Mouse (Mus musculus) gastrocnemius, adult 18-20 months (tissue): ENCODE data around the gene Disp2. TPM values are rescaled to one million over a fixed set of nuclear protein-coding genes. Genes with fewer than 3 reads are reported as not detected.

Source experiments
- DNase-seq: peaks from one replicate; pipeline ENCODE4 v3.0.0; 2021; ENCODE audit warnings: low spot score
- long read RNA-seq, 2 experiments: library from polyadenylated mRNA; stranded (forward); transcript quantifications; one replicate each; pipeline ENCODE4 v2.0.0; 2021
- total RNA-seq, 2 experiments: library from RNA; stranded (reverse); gene quantifications; 2 replicates each; pipeline ENCODE4 v1.2.3; 2021

Gene Disp2
- under 1 TPM in 1 of 2 experiments, not detected in 1; 0.02 TPM for total RNA-seq
- long read RNA-seq, experiment 1 = 0 reads
- long read RNA-seq, experiment 2 = 0 reads

- peak; percentile 91 for DNase-seq
These were observed at the start of gene Disp2 for GRCm38 (mm10) chr2:118779504-118780480. Disp2 (plus strand) TSS chr2:118779719.

GRCm38 (mm10) chr2:118729816-118730621 is 49.5 kb upstream of the Disp2 start:
- no peak for DNase-seq

- peak; percentile 69 for DNase-seq
These were observed 49.0 kb upstream of the Disp2 start for GRCm38 (mm10) chr2:118730622-118730915.

GRCm38 (mm10) chr2:118731981-118732380 is 47.5 kb upstream of the Disp2 start:
- no peak for DNase-seq

GRCm38 (mm10) chr2:118733341-118733740 is 46.2 kb upstream of the Disp2 start:
- DNase-seq = no peak

GRCm38 (mm10) chr2:118740341-118740740 is 39.2 kb upstream of the Disp2 start:
- DNase-seq = no peak

- DNase-seq = no peak
These were observed 38.3 kb upstream of the Disp2 start for GRCm38 (mm10) chr2:118741183-118741582.

- peak; percentile 62 for DNase-seq
These were observed 36.1 kb upstream of the Disp2 start for GRCm38 (mm10) chr2:118743261-118743943.

- no peak for DNase-seq
These were observed 34.9 kb upstream of the Disp2 start for GRCm38 (mm10) chr2:118744621-118745020.

- peak; percentile 91 for DNase-seq
These were observed 34.2 kb upstream of the Disp2 start, which contains the start of gene Inafm2 for GRCm38 (mm10) chr2:118745232-118745884. Inafm2 (plus strand) TSS chr2:118745758.

- DNase-seq = no peak
These were observed 33.3 kb upstream of the Disp2 start for GRCm38 (mm10) chr2:118745915-118746901.

- DNase-seq = no peak
These were observed 32.1 kb upstream of the Disp2 start for GRCm38 (mm10) chr2:118747301-118747960.

- DNase-seq = no peak
These were observed 30.1 kb upstream of the Disp2 start for GRCm38 (mm10) chr2:118749341-118749884.

GRCm38 (mm10) chr2:118750476-118750875 is 29.0 kb upstream of the Disp2 start:
- DNase-seq = no peak

- DNase-seq = no peak
These were observed 27.4 kb upstream of the Disp2 start for GRCm38 (mm10) chr2:118751896-118752791.

GRCm38 (mm10) chr2:118752792-118753108 is 26.8 kb upstream of the Disp2 start:
- DNase-seq = no peak

- no peak for DNase-seq
These were observed 25.4 kb upstream of the Disp2 start for GRCm38 (mm10) chr2:118754143-118754542.

- no peak for DNase-seq
These were observed 24.1 kb upstream of the Disp2 start for GRCm38 (mm10) chr2:118755407-118755806.
